Mouse (Mus musculus) 3134 (cell line): ENCODE data around the gene Zfp113.

ENCODE experiments used
- DNase-seq: peaks from one replicate; pipeline ENCODE4 v3.0.0-alpha.2; 2011; ENCODE audit warnings: low spot score; ENCODE audit not compliant: insufficient read length; ENCODE audit errors: extremely low read depth

The Zfp113 gene

GRCm38 (mm10) chr5:138155443-138155976, at the start of gene Zfp113:
Zfp113 (minus strand) TSS chr5:138155744.
- peak; percentile 89 for DNase-seq

GRCm38 (mm10) chr5:138202086-138202485, 46.5 kb upstream of the Zfp113 start:
- no peak for DNase-seq

- DNase-seq = no peak
These were observed 44.0 kb upstream of the Zfp113 start for GRCm38 (mm10) chr5:138199576-138199975.

- DNase-seq = no peak
These were observed 39.9 kb upstream of the Zfp113 start for GRCm38 (mm10) chr5:138195463-138195862.

GRCm38 (mm10) chr5:138194755-138195345, 39.3 kb upstream of the Zfp113 start:
- DNase-seq = no peak

- peak; percentile 93 for DNase-seq
These were observed 38.5 kb upstream of the Zfp113 start, which contains the start of gene Mblac1 for GRCm38 (mm10) chr5:138193771-138194727. Mblac1 (plus strand) TSS chr5:138194314.

- peak; percentile 61 for DNase-seq
These were observed 32.2 kb upstream of the Zfp113 start for GRCm38 (mm10) chr5:138187661-138188306.

GRCm38 (mm10) chr5:138186950-138187638, 31.6 kb upstream of the Zfp113 start, which contains the start of the genes Taf6 and Cnpy4:
Taf6 (minus strand) TSS chr5:138187451.
Cnpy4 (plus strand) TSS chr5:138187485.
- peak; percentile 83 for DNase-seq

GRCm38 (mm10) chr5:138173217-138173616, 17.7 kb upstream of the Zfp113 start:
- DNase-seq = no peak

- peak; percentile 94 for DNase-seq
These were observed 16.3 kb upstream of the Zfp113 start, which contains the start of the genes Ap4m1 and Mcm7 for GRCm38 (mm10) chr5:138171695-138172491. Ap4m1 (plus strand) TSS chr5:138172002. Mcm7 (minus strand) TSS chr5:138172422.

- DNase-seq = peak; percentile 97
These were observed 15.5 kb upstream of the Zfp113 start for GRCm38 (mm10) chr5:138170936-138171561.

GRCm38 (mm10) chr5:138165594-138165993, 10.1 kb upstream of the Zfp113 start:
- no peak for DNase-seq

- DNase-seq = no peak
These were observed 8.1 kb upstream of the Zfp113 start for GRCm38 (mm10) chr5:138163610-138164009.

- DNase-seq = no peak
These were observed 7.5 kb upstream of the Zfp113 start for GRCm38 (mm10) chr5:138163046-138163445.

GRCm38 (mm10) chr5:138160842-138161665, 5.5 kb upstream of the Zfp113 start, which contains the start of gene Cops6:
Cops6 (plus strand) TSS chr5:138161071.
- DNase-seq = peak; percentile 89

- DNase-seq = no peak
These were observed 4.7 kb upstream of the Zfp113 start for GRCm38 (mm10) chr5:138160224-138160762.

- no peak for DNase-seq
These were observed 1.2 kb downstream of the Zfp113 start for GRCm38 (mm10) chr5:138154390-138154789.

GRCm38 (mm10) chr5:138138585-138138984, 17.0 kb downstream of the Zfp113 start:
- no peak for DNase-seq
